Mouse (Mus musculus): ENCODE measurements around the gene 2610507B11Rik. TPM values are rescaled to one million over a fixed set of nuclear protein-coding genes. Genes with fewer than 3 reads are reported as not detected.

The 2610507B11Rik gene
- 23.7 and 24.7 TPM in 2 replicates for polyA plus RNA-seq (2015; fragmentation: Nextera tagmentation; extraction: Ambion mirVana)

DNA sequence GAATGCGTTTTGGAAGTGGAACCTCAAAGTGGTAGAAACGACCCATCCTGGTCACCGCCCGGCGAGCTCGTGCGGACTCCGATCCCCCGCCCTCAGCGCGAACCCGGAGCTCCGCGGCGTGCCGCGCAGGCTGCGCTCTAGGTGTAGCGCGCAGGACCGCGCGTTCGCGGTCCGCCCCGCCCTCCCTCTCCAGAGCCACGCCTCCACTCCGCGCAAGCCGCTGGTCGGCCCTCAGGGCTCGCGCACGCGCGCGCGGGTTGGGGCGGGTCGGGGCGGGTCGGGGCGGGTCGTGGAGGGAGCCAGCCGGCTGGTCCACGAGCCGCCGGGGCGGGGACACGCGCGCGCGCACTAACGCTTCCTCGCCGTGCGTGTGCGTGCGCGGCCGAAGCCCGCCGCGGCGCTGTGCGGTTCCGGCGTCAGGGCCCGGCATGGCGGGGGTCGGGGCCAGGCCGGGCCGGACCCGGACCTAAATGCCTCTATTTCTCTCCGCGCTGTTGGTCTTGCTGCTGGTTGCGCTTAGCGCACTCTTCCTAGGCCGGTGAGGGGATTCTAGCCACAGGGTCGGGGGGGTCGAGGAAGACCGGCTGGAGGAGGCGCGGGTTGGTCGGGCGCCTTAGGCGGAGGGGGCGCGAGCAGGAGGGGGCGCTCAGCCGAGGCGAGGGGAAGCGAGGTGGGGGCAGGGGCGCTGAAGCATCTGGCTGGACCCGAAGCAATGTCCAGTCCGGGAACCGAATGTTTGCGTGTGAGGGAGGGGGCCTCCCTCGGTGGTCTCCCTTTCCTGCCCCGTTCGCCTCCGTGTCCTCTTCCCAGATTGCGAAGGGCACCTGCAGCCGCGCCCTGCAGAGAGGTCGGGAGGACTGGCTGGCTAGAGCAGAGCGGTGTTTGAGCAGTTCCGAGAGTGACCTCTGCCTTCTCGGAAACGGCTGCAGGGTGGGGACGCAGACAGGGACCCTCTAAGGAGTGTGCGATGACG, at the start of gene 2610507B11Rik:
Gene 2610507B11Rik (plus strand): TSS at position 373 of the 973 bp plus-strand sequence.
- WGBS (ENCODE audit: insufficient replicate concordance) = under 1% methylated on average over 98 of the region's 115 CpGs
- peak within 1 kb of the TSS; percentile 95 for H3K4me2 ChIP-seq (ENCODE audit: low read depth, low read length)

DNA sequence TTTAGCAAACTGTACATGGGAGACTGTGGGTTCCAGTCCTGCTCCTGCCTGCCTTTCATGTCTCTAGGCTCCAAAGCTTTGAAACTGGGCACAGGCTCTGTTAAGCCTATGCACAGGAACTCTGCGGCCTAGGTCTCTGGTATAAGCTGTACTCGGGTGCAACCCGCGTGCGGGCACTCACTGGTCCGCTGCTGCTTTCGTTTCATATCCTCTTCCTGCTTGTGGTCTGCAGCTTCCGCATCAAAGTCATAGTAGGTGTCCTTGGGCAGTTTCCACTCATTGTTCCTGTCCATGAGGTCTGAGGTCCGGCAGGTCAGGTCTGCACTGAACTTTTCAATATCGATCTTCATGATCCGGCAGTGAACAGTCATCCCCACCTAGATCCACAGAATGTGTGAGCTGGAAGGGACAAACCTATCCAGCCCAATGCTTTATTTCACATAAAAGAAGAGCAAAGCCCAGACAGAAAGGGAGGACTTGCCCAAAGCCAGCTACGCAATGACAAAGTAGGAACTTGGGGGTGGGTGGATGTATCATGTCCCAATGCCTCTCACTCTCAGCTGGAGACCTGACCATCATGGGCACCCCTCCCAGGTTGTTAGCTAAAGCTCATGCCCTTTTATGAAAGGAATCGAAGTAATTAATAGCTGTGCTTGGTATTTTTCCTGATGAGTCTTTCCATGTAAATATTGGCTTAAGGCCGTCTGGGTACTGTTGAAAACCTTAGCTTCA, 48.3 kb upstream of the 2610507B11Rik start:
- Histone ChIP-seq H3K4me2 (ENCODE audit: low read depth, low read length) (no peak overlapping the region), H3K36me3 (ENCODE audit: control insufficient read depth, insufficient read depth) (peaks cover 80% of the 10 kb centered on the region), H3K4me1 (ENCODE audit: control insufficient read depth, low read depth, low read length) (no peaks in the 10 kb centered on the region), H3K27me3 (ENCODE audit: control insufficient read depth, insufficient read depth, low read depth, low read length) (no peaks in the 10 kb centered on the region), H3K9me3 (replicated peaks; ENCODE audit: control insufficient read depth, low read length) (no peaks in the 10 kb centered on the region), H3K27ac (ENCODE audit: low read length) (no peak overlapping the region), H3K4me3 (ENCODE audit: low read depth, low read length) (no peak overlapping the region), H3K9ac (ENCODE audit: low read depth, low read length) (no peak overlapping the region)
- WGBS (ENCODE audit: insufficient replicate concordance) = 62% methylated on average over 14 of the region's 14 CpGs
- ATAC-seq (ENCODE audit: low read depth) = no peak

More for the DNA sequence above, at the start of gene 2610507B11Rik:
- Histone ChIP-seq H3K4me3 (ENCODE audit: low read depth, low read length) (peak within 1 kb of the TSS; percentile 91), H3K4me1 (ENCODE audit: control insufficient read depth, low read depth, low read length) (peaks cover 11% of the 10 kb centered on the region), H3K36me3 (ENCODE audit: control insufficient read depth, insufficient read depth) (peaks cover 19% of the 10 kb centered on the region), H3K27ac (ENCODE audit: low read length) (peak within 1 kb of the TSS; percentile 84), H3K9me3 (replicated peaks; ENCODE audit: control insufficient read depth, low read length) (no peaks in the 10 kb centered on the region), H3K9ac (ENCODE audit: low read depth, low read length) (peak within 1 kb of the TSS; percentile 89), H3K27me3 (ENCODE audit: control insufficient read depth, insufficient read depth, low read depth, low read length) (peaks cover 7% of the 10 kb centered on the region)
- peak; percentile 98 for ATAC-seq (ENCODE audit: low read depth)

DNA sequence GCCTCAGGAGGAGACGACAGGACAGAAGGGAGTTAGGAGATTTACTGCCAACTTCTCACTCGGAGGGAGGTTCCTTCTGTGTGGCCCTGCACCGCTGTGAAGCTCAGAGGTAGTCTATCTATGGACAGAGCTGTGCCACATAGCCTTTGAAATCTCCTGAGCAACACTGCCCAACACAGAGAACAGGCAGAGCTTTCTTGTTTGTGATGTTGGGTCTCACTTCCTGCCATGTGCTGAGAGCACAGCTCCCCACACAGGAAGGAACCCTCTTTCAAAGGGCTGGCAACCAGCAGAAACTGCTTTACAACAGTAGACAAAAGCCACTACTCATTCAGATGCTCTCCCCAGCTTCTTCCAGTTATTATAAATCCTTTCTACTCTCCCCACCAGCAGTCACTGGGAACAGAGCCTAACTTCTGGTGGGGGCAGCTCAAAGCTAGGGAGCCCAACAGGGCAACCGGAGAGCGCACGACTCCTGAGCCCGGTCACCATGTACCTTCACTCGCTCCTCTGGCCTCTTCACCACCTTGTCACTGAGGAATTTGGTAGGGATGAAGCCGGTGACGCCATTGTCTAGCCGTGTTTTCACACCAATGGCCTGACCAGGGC, 45.7 kb upstream of the 2610507B11Rik start:
- ATAC-seq (ENCODE audit: low read depth) = no peak
- no peak overlapping the region for H3K4me3 ChIP-seq (ENCODE audit: low read depth, low read length)
- no peak overlapping the region for H3K4me2 ChIP-seq (ENCODE audit: low read depth, low read length)
- WGBS (ENCODE audit: insufficient replicate concordance) = 86% methylated on average over 11 of the region's 11 CpGs
- no peaks in the 10 kb centered on the region for H3K9me3 ChIP-seq (replicated peaks; ENCODE audit: control insufficient read depth, low read length)
- no peak overlapping the region for H3K9ac ChIP-seq (ENCODE audit: low read depth, low read length)
- H3K4me1 ChIP-seq (ENCODE audit: control insufficient read depth, low read depth, low read length) = no peaks in the 10 kb centered on the region
- H3K27ac ChIP-seq (ENCODE audit: low read length) = no peak overlapping the region
- H3K36me3 ChIP-seq (ENCODE audit: control insufficient read depth, insufficient read depth) = peaks cover 82% of the 10 kb centered on the region
- no peaks in the 10 kb centered on the region for H3K27me3 ChIP-seq (ENCODE audit: control insufficient read depth, insufficient read depth, low read depth, low read length)

GRCm38 (mm10) chr11:78223586-78223985, 38.0 kb upstream of the 2610507B11Rik start:
- H3K36me3 ChIP-seq (ENCODE audit: control insufficient read depth, insufficient read depth) = peaks cover 64% of the 10 kb centered on the region
- no peak for ATAC-seq (ENCODE audit: low read depth)
- no peaks in the 10 kb centered on the region for H3K4me1 ChIP-seq (ENCODE audit: control insufficient read depth, low read depth, low read length)
- H3K4me3 ChIP-seq (ENCODE audit: low read depth, low read length) = no peak overlapping the region
- 89% methylated on average over 4 of the region's 4 CpGs for WGBS (ENCODE audit: insufficient replicate concordance)
- no peak overlapping the region for H3K27ac ChIP-seq (ENCODE audit: low read length)
- no peak overlapping the region for H3K4me2 ChIP-seq (ENCODE audit: low read depth, low read length)
- no peaks in the 10 kb centered on the region for H3K27me3 ChIP-seq (ENCODE audit: control insufficient read depth, insufficient read depth, low read depth, low read length)
- H3K9me3 ChIP-seq (replicated peaks; ENCODE audit: control insufficient read depth, low read length) = no peaks in the 10 kb centered on the region
- H3K9ac ChIP-seq (ENCODE audit: low read depth, low read length) = no peak overlapping the region

DNA sequence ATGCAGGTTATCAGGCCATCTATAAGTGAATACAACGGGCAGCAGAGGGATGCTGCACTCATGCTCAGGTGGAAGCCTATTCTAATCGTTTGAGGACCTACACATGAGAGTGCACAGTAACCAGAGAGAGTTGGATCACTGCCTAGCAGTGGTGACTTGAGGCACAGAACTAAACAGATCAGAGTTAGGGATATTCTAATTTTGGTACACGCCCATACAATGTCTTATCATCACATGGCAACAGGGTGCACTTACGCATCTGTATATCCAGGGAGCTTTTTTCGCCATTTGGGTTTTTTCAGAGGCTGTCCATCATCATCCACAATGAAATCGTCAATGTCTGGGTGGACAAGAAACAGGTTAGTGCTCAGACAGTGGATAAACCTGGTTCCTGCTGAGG, 30.0 kb upstream of the 2610507B11Rik start:
- Histone ChIP-seq H3K27ac (ENCODE audit: low read length) (no peak overlapping the region), H3K4me3 (ENCODE audit: low read depth, low read length) (no peak overlapping the region), H3K36me3 (ENCODE audit: control insufficient read depth, insufficient read depth) (peaks cover 52% of the 10 kb centered on the region), H3K4me1 (ENCODE audit: control insufficient read depth, low read depth, low read length) (no peaks in the 10 kb centered on the region; the same call in 1 of the 2 replicates), H3K27me3 (ENCODE audit: control insufficient read depth, insufficient read depth, low read depth, low read length) (no peaks in the 10 kb centered on the region), H3K9me3 (replicated peaks; ENCODE audit: control insufficient read depth, low read length) (no peaks in the 10 kb centered on the region), H3K9ac (ENCODE audit: low read depth, low read length) (no peak overlapping the region), H3K4me2 (ENCODE audit: low read depth, low read length) (no peak overlapping the region)
- 59% methylated on average over 6 of the region's 6 CpGs for WGBS (ENCODE audit: insufficient replicate concordance)
- no peak for ATAC-seq (ENCODE audit: low read depth)

GRCm38 (mm10) chr11:78240193-78240857, 21.2 kb upstream of the 2610507B11Rik start:
- no peaks in the 10 kb centered on the region for H3K27me3 ChIP-seq (ENCODE audit: control insufficient read depth, insufficient read depth, low read depth, low read length)
- no peak overlapping the region for H3K27ac ChIP-seq (ENCODE audit: low read length)
- no peak for ATAC-seq (ENCODE audit: low read depth)
- no peak overlapping the region for H3K9ac ChIP-seq (ENCODE audit: low read depth, low read length)
- peaks cover 11% of the 10 kb centered on the region for H3K4me1 ChIP-seq (ENCODE audit: control insufficient read depth, low read depth, low read length)
- 85% methylated on average over 9 of the region's 9 CpGs for WGBS (ENCODE audit: insufficient replicate concordance)
- no peak overlapping the region for H3K4me2 ChIP-seq (ENCODE audit: low read depth, low read length)
- no peak overlapping the region for H3K4me3 ChIP-seq (ENCODE audit: low read depth, low read length)
- peaks cover 7% of the 10 kb centered on the region for H3K36me3 ChIP-seq (ENCODE audit: control insufficient read depth, insufficient read depth)
- H3K9me3 ChIP-seq (replicated peaks; ENCODE audit: control insufficient read depth, low read length) = no peaks in the 10 kb centered on the region

GRCm38 (mm10) chr11:78245261-78245626, 16.3 kb upstream of the 2610507B11Rik start:
- H3K36me3 ChIP-seq (ENCODE audit: control insufficient read depth, insufficient read depth) = no peaks in the 10 kb centered on the region
- H3K27ac ChIP-seq (ENCODE audit: low read length) = peak overlapping the region; percentile 98
- peak overlapping the region; percentile 92 for H3K4me3 ChIP-seq (ENCODE audit: low read depth, low read length)
- peak overlapping the region; percentile 64 for H3K4me2 ChIP-seq (ENCODE audit: low read depth, low read length)
- 0% methylated on average over 19 of the region's 19 CpGs for WGBS (ENCODE audit: insufficient replicate concordance)
- no peaks in the 10 kb centered on the region for H3K27me3 ChIP-seq (ENCODE audit: control insufficient read depth, insufficient read depth, low read depth, low read length)
- ATAC-seq (ENCODE audit: low read depth) = peak; percentile 17
- peaks cover 25% of the 10 kb centered on the region for H3K4me1 ChIP-seq (ENCODE audit: control insufficient read depth, low read depth, low read length)
- peak overlapping the region; percentile 90 for H3K9ac ChIP-seq (ENCODE audit: low read depth, low read length)
- H3K9me3 ChIP-seq (replicated peaks; ENCODE audit: control insufficient read depth, low read length) = no peaks in the 10 kb centered on the region

GRCm38 (mm10) chr11:78245627-78246317, 15.8 kb upstream of the 2610507B11Rik start, which contains the start of the genes Sdf2 and Supt6:
Gene Sdf2 (plus strand): TSS chr11:78245746.
Gene Supt6 (minus strand): TSS chr11:78245987.
- under 1% methylated on average over 50 of the region's 50 CpGs for WGBS (ENCODE audit: insufficient replicate concordance)
- H3K27ac ChIP-seq (ENCODE audit: low read length) = peak within 1 kb of the TSS; percentile 98
- peak within 1 kb of the TSS; percentile 64 for H3K4me2 ChIP-seq (ENCODE audit: low read depth, low read length)
- H3K27me3 ChIP-seq (ENCODE audit: control insufficient read depth, insufficient read depth, low read depth, low read length) = no peaks in the 10 kb centered on the region
- peaks cover 25% of the 10 kb centered on the region for H3K4me1 ChIP-seq (ENCODE audit: control insufficient read depth, low read depth, low read length)
- H3K36me3 ChIP-seq (ENCODE audit: control insufficient read depth, insufficient read depth) = no peaks in the 10 kb centered on the region
- ATAC-seq (ENCODE audit: low read depth) = peak; percentile 90
- peak within 1 kb of the TSS; percentile 92 for H3K4me3 ChIP-seq (ENCODE audit: low read depth, low read length)
- peak within 1 kb of the TSS; percentile 90 for H3K9ac ChIP-seq (ENCODE audit: low read depth, low read length)
- H3K9me3 ChIP-seq (replicated peaks; ENCODE audit: control insufficient read depth, low read length) = no peaks in the 10 kb centered on the region
